Mouse (Mus musculus) midbrain, embryonic 15.5 days (tissue): ENCODE results near the gene Ctsr. TPM values are rescaled to one million over a fixed set of nuclear protein-coding genes. Genes with fewer than 3 reads are reported as not detected.
"Not testable (repeated sequence)": the region's sequence is repeated elsewhere in the genome, so short reads cannot be mapped to it uniquely, and the experiment has no call there.

ENCODE experiments used
- ATAC-seq: fragments of 200-750 bp; cut with Nextera tagmentation; replicated peaks from 2 replicates; pipeline ENCODE4 v1.8.0; 2017; ENCODE audit warnings: moderate TSS enrichment
- H3K27ac ChIP-seq: fragments of 300-500 bp; sonication (generic); 2 replicates; pipeline ENCODE4 v1.5.1; 2015; ENCODE audit warnings: mild to moderate bottlenecking, inconsistent platforms
- H3K27me3 ChIP-seq: fragments of 300-500 bp; sonication (generic); replicated peaks from 2 replicates; pipeline ENCODE4 v1.6.1; 2015; ENCODE audit warnings: inconsistent platforms
- H3K36me3 ChIP-seq: fragments of 300-500 bp; sonication (generic); replicated peaks from 2 replicates; pipeline ENCODE4 v1.6.1; 2015; ENCODE audit warnings: inconsistent platforms
- H3K4me1 ChIP-seq: fragments of 300-500 bp; sonication (generic); 2 replicates; pipeline ENCODE4 v1.6.1; 2015; ENCODE audit warnings: inconsistent platforms
- H3K4me2 ChIP-seq: fragments of 300-500 bp; sonication (generic); 2 replicates; pipeline ENCODE4 v1.6.1; 2015; ENCODE audit warnings: inconsistent platforms, mild to moderate bottlenecking, moderate library complexity
- H3K4me3 ChIP-seq: fragments of 300-500 bp; sonication (generic); 2 replicates; pipeline ENCODE4 v1.5.1; 2015; ENCODE audit warnings: mild to moderate bottlenecking, inconsistent platforms
- H3K9ac ChIP-seq: fragments of 300-500 bp; sonication (generic); 2 replicates; pipeline ENCODE4 v1.6.1; 2015; ENCODE audit warnings: mild to moderate bottlenecking, inconsistent platforms
- H3K9me3 ChIP-seq: fragments of 300-500 bp; sonication (generic); 2 replicates; pipeline ENCODE4 v1.6.1; 2016; ENCODE audit warnings: inconsistent platforms
- WGBS: fragments of 180-500 bp; shearing (Covaris S2); methylation state at CpG from one replicate; pipeline ENCODE4 v1.1.7; 2015; ENCODE audit warnings: mixed read lengths; 5-methylcytosine and 5-hydroxymethylcytosine counted together
- polyA plus RNA-seq: library from polyadenylated mRNA; unstranded; fragments of >200 nt; fragmentation: Nextera tagmentation; extraction: Ambion mirVana; gene quantifications from 2 replicates; pipeline ENCODE4 v1.2.1, GENCODE M21; 2015

Ctsr gene
- polyA plus RNA-seq = not detected in 2 replicates

DNA sequence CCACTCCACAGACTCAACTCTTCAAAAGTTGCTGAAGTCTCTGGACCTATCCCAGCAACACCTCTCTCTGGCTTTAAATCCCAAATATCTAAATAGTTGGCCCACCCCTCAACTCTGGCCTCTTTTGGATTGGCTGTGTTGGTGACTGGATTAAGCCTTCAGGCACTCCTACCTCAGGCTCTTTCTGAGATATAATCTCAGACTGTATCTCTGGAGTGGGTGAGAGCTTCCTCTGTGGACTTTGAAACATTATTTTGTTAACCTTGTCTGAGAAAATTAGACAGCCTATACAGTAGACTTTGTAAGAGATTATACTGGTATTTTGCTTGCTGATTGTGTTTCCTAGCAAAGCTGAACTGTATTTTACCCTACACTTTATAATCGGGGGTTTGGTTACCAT, at the start of gene Ctsr:
Gene Ctsr (minus strand): TSS at position 101 of the 400 bp plus-strand sequence.
- no peaks in the 10 kb centered on the region for H3K36me3 ChIP-seq
- H3K4me1 ChIP-seq = no peaks in the 10 kb centered on the region
- 71% methylated on average over 1 of the region's 1 CpGs for WGBS
- ATAC-seq = no peak
- no peak within 1 kb of the TSS for H3K9ac ChIP-seq
- H3K27me3 ChIP-seq = no peaks in the 10 kb centered on the region
- peaks cover 29% of the 10 kb centered on the region for H3K9me3 ChIP-seq
- no peak within 1 kb of the TSS for H3K4me2 ChIP-seq
- H3K4me3 ChIP-seq = no peak within 1 kb of the TSS
- H3K27ac ChIP-seq = no peak within 1 kb of the TSS

DNA sequence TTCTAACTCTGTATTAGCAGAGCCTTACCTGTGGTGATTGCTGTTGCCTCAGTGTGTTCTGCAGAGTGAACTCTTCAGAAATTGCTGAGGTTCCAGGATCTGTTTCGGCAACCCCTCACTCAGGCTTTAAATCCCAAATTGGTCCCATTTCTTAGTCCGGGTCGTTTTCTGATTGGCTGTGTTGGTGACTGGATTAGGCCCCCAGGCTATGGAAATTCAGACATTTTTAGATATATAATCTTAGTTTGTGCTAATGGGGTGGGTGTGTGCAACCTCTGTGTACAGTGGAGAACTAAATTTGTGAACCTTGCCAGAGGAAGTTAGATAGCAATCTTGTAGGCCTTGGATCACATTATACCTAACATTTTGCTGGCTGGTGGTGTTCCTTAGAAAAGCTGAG, 39.3 kb upstream of the Ctsr start, which contains the start of gene Cts6:
Gene Cts6 (minus strand): TSS at position 101 of the 400 bp plus-strand sequence.
- no peaks in the 10 kb centered on the region for H3K4me1 ChIP-seq
- no peak for ATAC-seq
- no peak within 1 kb of the TSS for H3K4me3 ChIP-seq
- H3K36me3 ChIP-seq = no peaks in the 10 kb centered on the region
- no peak within 1 kb of the TSS for H3K4me2 ChIP-seq
- no peak within 1 kb of the TSS for H3K9ac ChIP-seq
- peaks cover 37% of the 10 kb centered on the region for H3K9me3 ChIP-seq
- 80% methylated on average over 3 of the region's 3 CpGs for WGBS
- no peaks in the 10 kb centered on the region for H3K27me3 ChIP-seq
- no peak within 1 kb of the TSS for H3K27ac ChIP-seq

DNA sequence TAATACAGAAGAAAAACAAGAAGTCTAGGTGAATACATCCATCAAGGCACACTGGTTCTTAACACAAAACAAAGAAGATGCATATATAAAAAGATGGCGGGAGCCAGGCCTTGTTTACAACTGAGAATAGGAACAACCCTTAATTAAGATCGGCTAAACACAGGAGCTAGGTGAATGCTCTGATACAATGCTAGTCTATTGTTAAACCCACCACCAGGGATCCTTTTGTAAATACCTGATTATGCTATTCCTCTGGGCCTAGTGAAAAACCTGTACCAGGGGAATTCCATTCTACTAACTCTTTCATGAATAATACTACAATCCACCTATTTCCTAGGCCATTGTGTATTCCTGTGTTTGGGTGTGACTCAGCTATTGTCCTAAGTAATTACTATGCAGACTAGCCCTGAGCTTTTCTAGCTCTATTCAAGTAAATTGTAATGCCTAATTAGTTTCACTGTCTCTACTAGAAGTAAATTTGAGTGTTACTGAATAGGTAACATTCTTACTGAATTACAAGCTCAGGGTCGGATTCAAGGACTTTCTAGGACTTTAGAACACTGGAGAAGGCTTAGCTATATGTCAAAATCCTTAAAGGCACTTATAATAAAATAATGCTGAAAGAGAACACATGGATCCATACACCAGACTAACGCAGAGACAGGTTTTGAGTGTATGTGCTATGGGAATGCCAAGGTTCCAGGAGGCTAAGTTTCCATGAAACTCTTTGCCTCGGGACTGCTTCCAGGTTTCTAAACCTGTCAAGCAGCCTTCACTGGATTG, 21.3 kb upstream of the Ctsr start:
- not testable (repeated sequence) for H3K36me3 ChIP-seq, H3K4me3 ChIP-seq, H3K9ac ChIP-seq, H3K4me1 ChIP-seq, H3K4me2 ChIP-seq, H3K27me3 ChIP-seq, ATAC-seq, H3K9me3 ChIP-seq, H3K27ac ChIP-seq
- 73% methylated on average over 5 of the region's 5 CpGs for WGBS

DNA sequence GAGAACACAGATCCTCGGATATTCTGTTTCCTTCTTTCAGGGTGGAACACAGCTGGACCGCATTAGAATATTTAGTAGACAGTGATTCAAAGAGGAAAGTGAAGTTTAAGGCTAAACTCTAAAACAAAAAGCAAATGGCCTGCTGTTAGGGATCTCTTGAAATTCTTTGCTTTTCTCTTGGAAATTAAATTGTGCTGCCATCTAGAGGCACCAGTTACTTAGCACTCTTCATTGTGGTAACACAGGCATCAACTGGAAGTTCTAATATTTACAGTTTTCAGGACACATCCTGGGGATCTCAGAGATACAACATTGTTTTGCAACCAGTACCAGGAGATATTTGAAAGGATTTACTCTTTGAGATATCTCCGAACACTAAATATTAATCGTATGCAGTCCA, 566 bp upstream of the Ctsr start:
- Histone ChIP-seq H3K27ac (no peak overlapping the region), H3K9ac (no peak overlapping the region), H3K9me3 (peaks cover 24% of the 10 kb centered on the region), H3K4me2 (no peak overlapping the region), H3K4me3 (no peak overlapping the region), H3K4me1 (no peaks in the 10 kb centered on the region), H3K27me3 (no peaks in the 10 kb centered on the region), H3K36me3 (no peaks in the 10 kb centered on the region)
- 82% methylated on average over 4 of the region's 4 CpGs for WGBS
- ATAC-seq = no peak

Other genes starting within 250 kb of the Ctsr start
- gene Gm49393, start 228.7 kb downstream of the Ctsr start, polyA plus RNA-seq = not detected in 2 replicates
- 0.19 and 1.4 TPM in 2 replicates for gene Gm49391, start 227.7 kb downstream of the Ctsr start, polyA plus RNA-seq
- gene Ctla2a, start 227.6 kb downstream of the Ctsr start, polyA plus RNA-seq = 15.6 and 15.8 TPM in 2 replicates
- not detected in 2 replicates for gene Tpbpa, start 222.3 kb downstream of the Ctsr start, polyA plus RNA-seq
- not detected in 2 replicates for gene Ctsj, start 158.3 kb downstream of the Ctsr start, polyA plus RNA-seq
- gene Ctsq, start 123.6 kb downstream of the Ctsr start, polyA plus RNA-seq = not detected in 2 replicates
- gene Cts6, start 39.2 kb upstream of the Ctsr start, polyA plus RNA-seq = not detected in 2 replicates
- gene Cts8, start 91.1 kb upstream of the Ctsr start, polyA plus RNA-seq = not detected in 2 replicates
- not detected in 2 replicates for gene Gm49398, start 124.6 kb upstream of the Ctsr start, polyA plus RNA-seq
- gene Cts7, start 193.9 kb upstream of the Ctsr start, polyA plus RNA-seq = not detected in 2 replicates